Mouse (Mus musculus): ENCODE data around the gene Ucn3.

Ucn3 gene

DNA sequence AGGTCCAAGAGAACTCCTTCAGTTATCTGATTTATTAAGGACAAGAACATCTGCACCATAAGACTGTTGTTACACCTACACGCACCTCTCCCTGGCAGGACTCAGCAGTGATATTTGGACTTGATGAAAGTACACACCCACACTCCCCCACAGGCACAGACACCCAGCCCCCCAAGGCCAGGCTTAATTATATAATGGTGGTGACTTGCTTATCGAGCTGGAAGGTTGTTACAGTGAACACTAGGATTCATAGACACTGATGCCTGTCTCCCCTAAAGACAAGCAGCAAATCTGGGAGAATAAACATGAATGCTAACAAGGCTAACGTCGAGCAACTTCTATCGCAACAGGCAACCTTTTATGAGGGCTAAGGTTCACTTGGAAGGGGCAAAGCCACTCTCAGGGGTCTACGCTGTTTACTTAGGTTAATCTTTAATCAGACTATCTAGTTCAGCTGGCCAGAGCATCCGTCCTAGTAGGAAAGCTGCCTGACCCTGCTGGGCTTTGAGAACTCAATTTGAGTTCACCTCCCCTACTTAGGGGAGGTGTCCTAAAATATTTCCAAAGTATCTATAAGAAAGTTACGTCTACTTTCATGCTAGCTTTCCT lies 53.6 kb downstream of the Ucn3 start:
- DNase-seq, result no peak

All from right cerebral cortex, postnatal 25 days (tissue).